Mouse (Mus musculus) fibroblast of lung, adult 2 months (primary cell): ENCODE results near the gene Zbtb20.

Experiments used
- DNase-seq: peaks from one replicate; pipeline ENCODE4 v3.0.0-alpha.2; 2011; ENCODE audit warnings: low read depth

The Zbtb20 gene

DNA sequence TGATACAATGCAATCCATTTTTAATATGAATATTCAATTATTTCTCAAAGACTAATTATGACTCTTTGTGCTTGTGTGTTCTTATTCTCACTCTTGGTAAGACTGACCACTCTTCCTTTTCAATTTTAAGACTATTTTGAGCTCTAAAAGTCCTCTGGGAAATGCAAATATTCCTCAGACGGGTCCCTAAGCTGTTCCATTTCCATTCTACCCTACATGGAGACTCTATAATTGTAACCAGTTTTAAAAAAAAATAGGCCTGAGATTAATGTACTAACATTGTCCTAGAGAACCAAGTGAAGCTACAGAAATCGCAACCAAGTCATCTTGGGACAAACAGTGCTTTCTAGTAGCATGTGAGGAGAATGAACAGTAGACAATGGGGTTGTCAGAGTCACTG lies 777.6 kb downstream of the Zbtb20 start:
- no peak for DNase-seq

DNA sequence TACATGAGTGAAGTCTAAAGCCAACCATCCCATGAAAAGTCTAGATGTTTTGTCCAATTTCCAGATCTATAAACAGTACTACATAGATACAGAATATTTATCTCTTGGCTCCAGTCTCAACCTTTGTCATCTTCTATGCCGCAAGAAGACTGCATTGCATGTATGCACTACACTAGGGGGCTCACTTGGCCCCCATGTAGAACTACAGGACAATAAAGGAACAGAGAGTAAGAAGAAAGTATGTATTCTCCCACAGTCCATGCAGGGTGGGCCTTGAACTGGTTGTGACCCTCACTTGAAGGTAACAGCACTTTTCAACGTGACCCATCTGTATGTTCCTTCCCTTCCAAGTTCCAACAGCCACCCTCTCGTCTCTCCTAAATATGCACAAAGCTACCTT lies 778.6 kb downstream of the Zbtb20 start:
- DNase-seq = no peak

DNA sequence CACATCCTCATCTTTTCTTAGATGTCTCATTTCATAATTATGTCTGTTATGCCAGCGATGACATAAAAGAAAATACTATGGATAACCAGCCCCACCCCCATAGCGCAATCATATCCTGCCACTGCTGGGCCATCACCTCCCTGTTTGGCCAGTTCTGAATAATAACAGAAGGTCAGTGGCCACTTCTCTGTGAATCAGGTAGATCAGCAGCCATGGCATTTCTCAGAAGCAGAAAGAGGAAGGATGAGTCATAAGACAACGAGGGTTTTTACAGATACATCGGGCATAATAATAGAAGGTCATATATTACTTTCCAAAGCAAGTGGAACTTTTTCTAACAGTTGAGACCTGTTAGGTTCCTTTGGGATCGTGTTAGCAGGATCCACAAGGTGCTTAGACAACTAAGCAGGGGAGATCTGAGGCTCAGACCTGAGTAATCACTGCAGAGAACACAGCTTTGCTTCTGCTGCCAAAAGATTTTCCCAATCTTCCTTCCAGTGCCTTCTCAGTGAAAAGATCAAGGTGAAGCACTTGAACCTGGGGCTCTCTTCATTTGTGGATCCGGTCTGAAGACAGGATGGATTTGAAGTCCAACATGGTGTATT lies 779.6 kb downstream of the Zbtb20 start:
- DNase-seq = no peak

DNA sequence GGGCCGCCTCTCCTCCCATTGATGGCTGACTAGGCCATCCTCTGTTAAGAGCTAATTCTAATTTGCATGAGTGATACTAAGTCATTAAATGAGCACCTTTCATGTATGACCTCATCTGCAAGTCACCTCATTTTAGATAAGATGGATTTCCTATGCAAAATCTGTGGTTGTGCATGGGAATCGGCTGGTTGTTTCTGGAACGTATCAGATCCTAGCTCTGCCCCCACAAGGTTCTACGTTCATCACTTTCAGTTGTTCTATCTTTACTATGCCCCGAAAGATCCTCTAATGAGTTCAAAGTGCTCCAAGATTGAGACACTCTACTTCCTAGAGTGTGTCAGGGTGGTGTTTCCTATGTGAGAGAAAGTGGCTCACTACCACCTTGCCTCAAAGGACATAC lies 785.9 kb downstream of the Zbtb20 start:
- DNase-seq = no peak

DNA sequence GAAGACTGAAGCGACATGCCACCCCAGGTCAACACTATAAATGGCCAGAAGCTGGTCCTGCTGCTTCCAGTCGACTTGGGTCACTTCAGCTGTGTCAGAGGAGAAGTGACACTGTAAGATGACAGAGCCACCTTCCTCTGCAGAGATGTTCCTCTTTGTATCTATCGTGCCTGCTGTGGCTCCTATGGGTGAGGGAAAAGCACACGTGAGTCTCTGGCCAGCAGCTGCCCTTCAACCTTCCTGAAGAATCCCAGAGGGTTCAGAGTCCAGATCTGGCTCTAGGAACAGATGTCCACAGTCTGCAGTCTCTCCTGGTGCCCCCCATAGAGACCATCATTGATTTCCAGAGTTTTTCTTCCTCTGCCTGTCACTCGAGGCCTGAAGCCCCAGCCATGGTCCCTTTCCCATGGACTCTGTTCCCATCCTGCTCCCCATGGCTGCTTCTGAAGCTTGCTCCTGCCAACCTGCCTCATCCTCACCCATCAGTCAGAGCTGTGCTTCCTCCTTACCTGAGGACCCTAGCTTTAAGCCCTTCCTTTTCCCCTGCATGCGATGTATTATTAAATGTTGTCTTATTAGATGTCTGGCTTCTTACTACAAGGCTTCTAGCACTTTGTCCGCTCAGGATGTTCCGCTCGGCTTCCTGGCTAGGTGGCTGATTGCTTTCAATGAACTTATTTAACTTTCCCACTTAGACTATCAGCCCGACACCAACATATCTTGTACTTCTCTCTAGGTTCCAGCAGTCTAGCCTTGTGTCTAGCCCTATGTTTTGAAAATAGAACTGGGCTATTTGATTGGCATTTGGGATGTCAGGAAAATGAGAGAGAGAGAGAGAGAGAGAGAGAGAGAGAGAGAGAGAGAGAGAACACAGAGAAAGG lies 786.7 kb downstream of the Zbtb20 start:
- DNase-seq = no peak

DNA sequence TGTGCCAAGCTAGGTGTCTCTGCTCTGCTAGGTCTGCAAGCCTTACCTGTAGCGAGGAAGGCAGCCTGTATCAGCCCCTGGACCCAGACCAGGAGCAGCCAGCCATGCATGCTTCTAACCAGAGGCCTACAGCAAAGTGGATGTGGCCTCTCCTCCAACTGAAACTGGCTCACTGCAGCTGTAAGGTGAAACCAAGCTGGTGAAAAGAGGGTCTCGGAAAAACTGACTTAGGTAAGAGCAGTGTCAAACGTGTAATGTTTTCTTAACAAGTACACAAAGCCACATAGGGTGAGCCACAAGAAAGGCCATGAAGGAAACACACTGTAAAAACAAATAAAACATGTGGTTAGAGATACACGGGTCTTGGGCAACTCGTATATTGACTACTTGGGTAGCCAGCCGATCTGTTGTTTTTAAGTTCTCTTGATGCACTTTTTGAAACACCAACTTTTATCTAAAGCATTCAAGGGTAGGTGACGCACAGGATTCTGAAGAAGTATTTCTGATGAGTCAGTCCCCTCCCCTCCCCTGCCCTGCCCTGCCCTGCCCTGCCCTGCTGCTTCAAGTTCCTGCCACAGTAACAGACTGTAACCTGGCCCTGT lies 788.4 kb downstream of the Zbtb20 start, which contains the start of gene Tigit:
Tigit (minus strand) TSS at position 169 of the 602 bp plus-strand sequence.
- DNase-seq = no peak

DNA sequence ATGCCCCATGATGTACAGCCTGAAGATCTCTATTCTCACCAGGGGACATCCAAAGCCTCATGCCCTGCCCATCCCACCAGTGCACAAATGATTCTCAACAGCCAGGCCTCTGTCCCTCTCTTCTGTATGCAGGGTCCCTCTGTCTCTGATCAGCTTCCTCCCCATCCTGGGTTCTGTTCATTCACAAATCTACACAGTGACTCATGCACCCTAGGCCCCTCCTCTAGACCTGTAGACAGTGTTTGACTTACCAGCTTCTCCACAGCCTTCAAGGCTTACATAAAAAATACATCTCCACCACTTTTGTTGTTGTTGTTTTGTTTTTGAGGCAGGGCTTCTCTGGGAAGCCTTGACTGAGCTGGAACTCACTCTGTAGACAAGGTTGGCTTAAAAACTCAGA lies 789.2 kb downstream of the Zbtb20 start:
- no peak for DNase-seq

DNA sequence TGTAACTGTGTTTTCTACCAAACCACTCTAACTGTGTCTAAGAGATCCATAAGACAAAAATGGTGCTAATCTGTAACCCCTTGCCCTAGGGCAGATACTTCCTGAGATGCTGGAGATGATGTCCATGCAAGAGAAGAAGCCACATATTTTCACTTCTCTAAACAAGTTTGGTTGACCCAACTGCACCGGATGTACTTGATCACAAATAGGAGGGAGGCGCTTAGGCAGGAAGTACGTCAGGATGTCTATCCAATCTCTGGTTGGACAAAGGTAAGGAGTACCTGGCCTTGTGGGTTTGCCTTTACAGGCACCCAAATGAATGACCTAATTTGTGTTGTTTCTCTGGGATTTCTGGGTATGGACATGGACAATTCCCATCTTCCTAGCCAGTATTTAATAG lies 792.6 kb downstream of the Zbtb20 start:
- DNase-seq = no peak

DNA sequence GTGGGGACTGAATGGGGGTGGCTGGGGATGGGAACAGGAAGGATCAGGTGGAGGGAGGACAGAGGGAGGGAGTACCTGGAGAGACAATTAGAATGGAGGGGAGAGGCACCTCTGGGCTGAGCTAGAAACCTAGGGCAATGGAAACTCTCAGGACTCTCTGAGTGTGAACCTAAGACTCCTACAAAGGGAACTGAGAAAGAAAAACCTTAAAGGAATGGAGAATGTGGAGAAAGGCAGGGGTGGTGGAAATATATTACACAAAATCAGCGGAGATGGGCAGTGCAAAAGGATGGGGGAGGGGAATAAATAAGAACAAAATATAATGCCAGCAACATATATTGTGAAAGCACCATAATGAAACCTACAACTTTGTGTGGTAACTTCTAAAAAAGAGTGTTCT lies 796.3 kb downstream of the Zbtb20 start:
- DNase-seq = no peak

DNA sequence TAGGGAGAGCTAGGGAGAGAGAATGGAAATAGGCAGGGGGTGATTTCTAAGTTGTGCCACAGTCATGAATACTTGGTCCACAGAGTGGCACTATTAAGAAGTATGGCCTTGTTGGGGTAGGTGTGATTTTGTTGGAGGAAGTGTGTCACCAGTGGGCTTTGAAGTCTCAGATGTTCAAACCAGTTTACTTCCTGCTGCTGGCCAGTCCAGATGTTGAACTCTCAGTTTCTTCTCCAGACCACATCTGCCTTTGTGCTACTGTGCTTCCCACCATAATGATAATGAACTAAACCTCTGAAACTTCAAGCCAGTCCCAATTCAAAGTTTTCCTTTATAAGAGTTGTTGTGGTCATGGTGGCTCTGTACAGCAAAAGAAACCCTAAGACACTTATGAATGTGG lies 797.0 kb downstream of the Zbtb20 start:
- DNase-seq = no peak

DNA sequence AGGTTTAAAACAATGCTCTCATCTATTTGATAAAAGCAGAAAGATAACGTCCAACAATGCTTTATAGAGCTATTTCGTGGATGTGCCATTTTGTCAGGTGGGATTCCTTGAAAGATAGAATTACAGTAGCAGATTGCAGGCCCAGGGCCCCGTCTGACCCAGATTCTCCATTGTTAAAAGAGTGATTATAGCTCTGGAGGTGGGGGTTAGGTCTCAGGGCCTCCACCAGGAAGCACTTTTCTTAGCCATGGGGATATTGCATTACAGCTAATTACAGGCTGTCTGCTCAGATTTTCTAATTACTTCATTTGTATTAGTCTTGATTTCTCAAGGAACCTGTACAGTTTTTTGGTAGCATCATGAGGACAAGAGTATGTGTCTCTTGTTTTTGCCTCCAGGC lies 798.7 kb downstream of the Zbtb20 start:
- DNase-seq = no peak

DNA sequence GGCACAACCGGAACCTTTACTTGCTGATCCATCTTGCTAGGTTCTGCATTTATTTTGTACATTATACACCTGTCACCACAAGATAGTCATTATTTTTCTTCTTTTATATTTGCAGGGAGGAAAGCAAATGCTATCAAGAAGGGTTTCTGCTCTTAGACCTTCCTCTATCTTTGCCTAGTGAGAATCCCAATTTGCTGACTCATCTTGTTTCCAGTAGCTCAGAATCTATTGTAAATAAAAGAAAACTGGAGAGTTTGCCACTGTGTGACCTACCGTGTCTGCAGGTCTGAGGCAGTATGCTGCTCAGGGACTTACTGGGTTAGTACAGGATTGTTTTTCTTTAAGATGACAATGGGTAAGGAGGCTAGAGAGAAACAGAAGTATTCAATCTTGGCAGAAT lies 812.3 kb downstream of the Zbtb20 start:
- DNase-seq = no peak

DNA sequence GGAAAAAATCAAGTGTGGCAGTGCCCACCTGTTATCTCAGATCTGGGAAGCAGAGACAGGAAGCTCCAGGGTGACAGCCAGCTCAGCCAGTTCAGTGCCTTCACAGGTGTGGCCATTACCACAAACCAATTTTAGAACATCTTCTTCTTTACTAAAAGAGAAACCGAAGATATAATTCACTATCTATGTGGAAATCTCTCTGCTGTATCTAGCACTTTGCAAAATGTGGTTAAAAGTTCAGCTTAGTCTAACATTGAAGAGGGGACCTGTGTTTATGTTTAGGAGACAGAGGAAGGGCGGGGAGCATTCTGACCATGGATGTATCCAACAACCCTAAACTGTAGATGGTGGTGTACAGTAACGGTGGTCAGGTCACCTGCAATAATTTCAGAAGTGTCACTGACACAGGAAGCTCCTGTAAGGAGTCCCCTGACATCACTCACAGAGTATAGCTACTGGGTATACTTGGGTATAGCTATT lies 814.6 kb downstream of the Zbtb20 start:
- no peak for DNase-seq

DNA sequence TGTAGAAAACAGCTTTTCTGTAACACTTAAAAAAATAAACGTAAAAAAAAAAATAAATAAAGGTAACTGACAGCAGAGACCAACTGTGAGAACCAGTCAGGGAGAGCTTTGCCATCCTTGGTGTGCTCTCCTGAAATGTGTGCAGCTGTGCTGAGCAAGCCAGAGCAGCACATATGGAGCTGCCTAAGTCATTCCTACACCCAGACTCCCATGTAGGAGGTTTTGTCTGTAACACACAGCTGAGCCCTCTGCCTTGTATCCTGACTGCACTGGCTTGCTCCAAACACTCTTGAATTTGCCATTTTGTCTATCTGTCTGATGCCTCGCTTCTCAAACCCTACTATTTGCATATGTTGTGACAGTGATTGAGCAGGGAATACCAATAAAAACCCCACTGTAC lies 815.2 kb downstream of the Zbtb20 start:
- no peak for DNase-seq

DNA sequence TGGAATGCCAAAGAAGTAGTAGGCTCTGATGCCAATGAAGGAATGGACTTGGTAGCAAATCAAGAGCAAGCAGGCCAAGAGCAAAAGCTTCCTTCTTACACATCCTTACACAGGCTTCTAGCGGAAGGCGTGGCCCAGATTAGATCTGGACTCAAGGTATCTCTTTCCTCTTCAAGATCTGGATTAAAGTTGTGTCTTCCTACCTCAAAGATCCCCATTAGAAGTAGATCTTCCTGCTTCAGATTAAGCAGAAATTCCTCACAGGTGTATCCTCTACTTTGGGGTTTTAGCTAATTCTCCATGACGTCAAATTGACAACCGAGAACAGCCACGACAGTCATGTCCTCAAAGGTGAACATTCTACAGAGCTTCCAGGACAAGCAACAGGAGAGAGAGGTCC lies 816.1 kb downstream of the Zbtb20 start:
- no peak for DNase-seq
